Mouse (Mus musculus) heart, postnatal 36 days (tissue): ENCODE results near the gene Wapl. TPM values are rescaled to one million over a fixed set of nuclear protein-coding genes. Genes with fewer than 3 reads are reported as not detected.
A peak's percentile ranks its signal among the peaks of the same experiment; 100 is the strongest.

ENCODE experiments used
- DNase-seq, 2 experiments: peaks; one replicate each; pipeline ENCODE4 v3.0.0; 2021 to 2022
- intact Hi-C: fragments of 180-260 bp; cut with DNase I; formaldehyde crosslinking; loops from one replicate; pipeline ENCODE4 v1.15.1; 2025
- total RNA-seq, 2 experiments: library from RNA; stranded (reverse); gene quantifications; 2 replicates each; pipeline ENCODE4 v1.2.3; 2021

Wapl gene
- total RNA-seq, 2 experiments from 2014 or later: 36.5 to 37.6 TPM

- intact Hi-C loops: no loop called here
- no peak for DNase-seq
Measured at GRCm38 (mm10) chr14:34770467-34770866, 96.7 kb downstream of the Wapl start.

GRCm38 (mm10) chr14:34771601-34772000 is 97.9 kb downstream of the Wapl start:
- DNase-seq: no peak
- intact Hi-C loops: no loop called here

- no peak for DNase-seq
- intact Hi-C loops: no loop called here
Measured at GRCm38 (mm10) chr14:34772132-34772531, 98.4 kb downstream of the Wapl start.

GRCm38 (mm10) chr14:34773681-34774080 is 100.0 kb downstream of the Wapl start:
- intact Hi-C loops: no loop called here
- DNase-seq: no peak

GRCm38 (mm10) chr14:34774231-34774630 is 100.5 kb downstream of the Wapl start:
- no peak for DNase-seq
- intact Hi-C loops: no loop called here

- intact Hi-C loops: no loop called here
- no peak for DNase-seq
Measured at GRCm38 (mm10) chr14:34776719-34777385, 103.1 kb downstream of the Wapl start.

GRCm38 (mm10) chr14:34777810-34778209 is 104.1 kb downstream of the Wapl start:
- peak; percentile 16 to 31 for DNase-seq
- intact Hi-C loops: loop anchor here (1.0 kb wide), 1 partner anchor 161 kb away; no protein-coding TSS in a partner anchor

- intact Hi-C loops: loop anchor here (1.0 kb wide), 1 partner anchor 161 kb away; no protein-coding TSS in a partner anchor
- no peak for DNase-seq
Measured at GRCm38 (mm10) chr14:34778760-34779159, 105.0 kb downstream of the Wapl start.

GRCm38 (mm10) chr14:34793406-34794037 is 119.8 kb downstream of the Wapl start:
- intact Hi-C loops: no loop called here
- no peak for DNase-seq

Other genes with a start within 250 kb of the Wapl start
- 10 to 100 TPM; 60.5 to 71.4 TPM for gene Bmpr1a, start 170.6 kb upstream of the Wapl start, total RNA-seq
- gene 9230112D13Rik, start 151.1 kb upstream of the Wapl start, total RNA-seq: not detected
- 100 to 1,000 TPM; 988 to 990 TPM for gene Ldb3, start 85.2 kb upstream of the Wapl start, total RNA-seq
- 1 to 10 TPM; 2.2 to 3.1 TPM for gene Opn4, start 73.8 kb upstream of the Wapl start, total RNA-seq
- gene Grid1, start 146.2 kb downstream of the Wapl start, total RNA-seq: under 1 TPM in 1 of 2 experiments, not detected in 1; 0.06 TPM